Mouse (Mus musculus): ENCODE results near the gene Cpe. TPM values are rescaled to one million over a fixed set of nuclear protein-coding genes. Genes with fewer than 3 reads are reported as not detected.

Cpe gene
- polyA plus RNA-seq, 1 experiment from 2014 or later, result 233 TPM

Other genes starting within 250 kb of the Cpe start
- 79.5 and 90.1 TPM in 2 replicates for gene Msmo1, start 40.7 kb upstream of the Cpe start, polyA plus RNA-seq (2015; fragmentation: Nextera tagmentation; extraction: Ambion mirVana)
- gene Klhl2, start 157.0 kb upstream of the Cpe start, polyA plus RNA-seq (2015; fragmentation: Nextera tagmentation; extraction: Ambion mirVana), result 5.0 and 11.8 TPM in 2 replicates